Mouse (Mus musculus) neural tube, embryonic 11.5 days (tissue): ENCODE data around the gene Cadm2. TPM values are rescaled to one million over a fixed set of nuclear protein-coding genes. Genes with fewer than 3 reads are reported as not detected.

ENCODE experiments used
- ATAC-seq: fragments of 200-750 bp; cut with Nextera tagmentation; 2 replicates; pipeline ENCODE4 v1.8.0; 2017; ENCODE audit warnings: moderate number of reproducible peaks, mild to moderate bottlenecking, moderate TSS enrichment, moderate library complexity; ENCODE audit not compliant: insufficient read depth, low FRiP score, low TSS enrichment
- DNase-seq: peaks from one replicate; pipeline ENCODE4 v3.0.0-alpha.2; 2015; ENCODE audit warnings: low spot score
- H3K27ac ChIP-seq: fragments of 300-500 bp; sonication (generic); 2 replicates; pipeline ENCODE4 v1.5.1; 2014; ENCODE audit warnings: low read depth, mild to moderate bottlenecking, low read length
- H3K27me3 ChIP-seq: fragments of 300-500 bp; sonication (generic); 2 replicates; pipeline ENCODE4 v1.6.1; 2014; ENCODE audit warnings: mild to moderate bottlenecking, low read length, mixed read lengths; ENCODE audit not compliant: control insufficient read depth, insufficient read depth
- H3K36me3 ChIP-seq: fragments of 300-500 bp; sonication (generic); 2 replicates; pipeline ENCODE4 v1.6.1; 2014; ENCODE audit warnings: mild to moderate bottlenecking, low read length, moderate library complexity, mixed read lengths; ENCODE audit not compliant: control insufficient read depth, insufficient read depth
- H3K4me1 ChIP-seq: fragments of 300-500 bp; sonication (generic); 2 replicates; pipeline ENCODE4 v1.6.1; 2014; ENCODE audit warnings: low read length, mixed read lengths; ENCODE audit not compliant: control insufficient read depth, insufficient read depth
- H3K4me2 ChIP-seq: fragments of 300-500 bp; sonication (generic); 2 replicates; pipeline ENCODE4 v1.6.1; 2014; ENCODE audit warnings: low read depth, mild to moderate bottlenecking, moderate library complexity
- H3K4me3 ChIP-seq: fragments of 300-500 bp; sonication (generic); 2 replicates; pipeline ENCODE4 v1.5.1; 2014; ENCODE audit warnings: low read depth, low read length
- H3K9ac ChIP-seq: fragments of 300-500 bp; sonication (generic); 2 replicates; pipeline ENCODE4 v1.6.1; 2014; ENCODE audit warnings: mild to moderate bottlenecking, low read length
- H3K9me3 ChIP-seq: fragments of 300-500 bp; sonication (generic); 2 replicates; pipeline ENCODE4 v1.6.1; 2016; ENCODE audit warnings: low read length; ENCODE audit not compliant: control insufficient read depth
- WGBS: fragments of 180-500 bp; shearing (Covaris S2); extraction: QIAGEN DNeasy Blood & Tissue Kit; methylation state at CpG from one replicate; pipeline ENCODE4 v1.1.7; 2014; 5-methylcytosine and 5-hydroxymethylcytosine counted together
- polyA plus RNA-seq: library from polyadenylated mRNA; unstranded; fragments of >200 nt; fragmentation: Nextera tagmentation; extraction: Ambion mirVana; gene quantifications from 2 replicates; pipeline ENCODE4 v1.2.1, GENCODE M21; 2014

Cadm2 gene
- polyA plus RNA-seq, 1 experiment from 2014 or later = 5.2 TPM

DNA sequence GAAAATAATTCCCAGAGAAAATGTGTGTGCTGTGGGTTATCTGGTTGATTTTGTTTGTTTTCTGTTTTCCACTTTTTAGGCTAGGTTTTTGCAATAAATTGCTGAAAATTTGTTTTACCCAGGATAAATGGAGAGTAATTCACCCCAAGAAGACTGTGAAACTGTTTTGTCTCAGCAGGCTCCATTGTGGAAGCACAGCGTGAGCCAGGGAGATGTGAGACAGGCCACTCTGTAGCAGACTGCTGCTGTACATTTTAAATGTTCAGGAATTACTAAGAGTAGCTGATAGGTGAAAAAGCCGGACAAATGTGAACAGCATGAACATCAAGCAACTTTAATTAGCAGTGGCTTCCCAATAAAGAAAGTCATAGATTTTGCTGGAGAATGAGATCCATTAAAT is 541.4 kb downstream of the Cadm2 start:
- 0 out of 2 replicates have a peak, but pooled peaks have one; percentile 31 for ATAC-seq

DNA sequence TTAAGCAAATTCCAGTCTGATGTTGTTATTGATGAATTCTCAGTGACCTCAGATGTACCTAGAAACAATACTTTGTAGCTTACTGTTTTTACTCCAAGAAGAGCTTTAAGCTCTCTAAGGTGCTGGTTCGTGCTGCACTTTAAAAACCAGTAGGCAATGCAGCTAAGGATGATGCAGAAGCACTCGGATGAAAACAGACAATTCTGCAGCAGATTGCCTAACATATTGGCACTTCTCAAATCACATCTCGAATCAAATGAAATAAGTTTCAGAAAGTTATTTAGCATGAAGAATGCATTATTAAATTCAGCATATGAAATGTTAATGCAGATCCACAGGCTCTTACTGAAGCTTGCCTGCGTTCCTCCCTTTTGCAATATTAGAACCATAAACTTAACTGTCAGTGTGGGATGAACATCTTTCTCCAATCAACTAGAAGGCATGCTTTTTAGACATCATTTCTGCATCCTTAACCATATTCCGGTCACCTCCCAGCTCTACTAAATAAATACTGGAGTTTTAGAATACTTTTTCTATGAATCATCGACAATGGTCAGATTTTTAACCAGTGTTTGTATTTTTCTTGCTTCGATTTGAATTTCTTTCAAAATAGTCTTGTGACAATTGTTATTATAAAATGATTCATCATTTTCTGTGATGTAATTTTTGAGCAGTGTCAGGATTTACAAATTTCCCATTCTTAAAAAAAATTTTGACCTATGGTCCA is 544.4 kb downstream of the Cadm2 start:
- H3K4me1 ChIP-seq = no peaks in the 10 kb centered on the region
- H3K9me3 ChIP-seq = no peaks in the 10 kb centered on the region
- no peak overlapping the region for H3K4me3 ChIP-seq
- H3K27me3 ChIP-seq = no peaks in the 10 kb centered on the region
- H3K27ac ChIP-seq = no peak overlapping the region
- H3K4me2 ChIP-seq = no peak overlapping the region
- no peaks in the 10 kb centered on the region for H3K36me3 ChIP-seq
- no peak for DNase-seq
- 90% methylated on average over 7 of the region's 7 CpGs for WGBS
- ATAC-seq = no peak
- no peak overlapping the region for H3K9ac ChIP-seq

More for the DNA sequence above, 541.4 kb downstream of the Cadm2 start:
- H3K9me3 ChIP-seq = no peaks in the 10 kb centered on the region
- H3K4me2 ChIP-seq = no peak overlapping the region
- WGBS = 39% methylated on average over 2 of the region's 2 CpGs
- H3K27ac ChIP-seq = no peak overlapping the region
- no peaks in the 10 kb centered on the region for H3K4me1 ChIP-seq
- no peaks in the 10 kb centered on the region for H3K36me3 ChIP-seq
- no peak overlapping the region for H3K9ac ChIP-seq
- no peak overlapping the region for H3K4me3 ChIP-seq
- no peak for DNase-seq
- H3K27me3 ChIP-seq = no peaks in the 10 kb centered on the region

DNA sequence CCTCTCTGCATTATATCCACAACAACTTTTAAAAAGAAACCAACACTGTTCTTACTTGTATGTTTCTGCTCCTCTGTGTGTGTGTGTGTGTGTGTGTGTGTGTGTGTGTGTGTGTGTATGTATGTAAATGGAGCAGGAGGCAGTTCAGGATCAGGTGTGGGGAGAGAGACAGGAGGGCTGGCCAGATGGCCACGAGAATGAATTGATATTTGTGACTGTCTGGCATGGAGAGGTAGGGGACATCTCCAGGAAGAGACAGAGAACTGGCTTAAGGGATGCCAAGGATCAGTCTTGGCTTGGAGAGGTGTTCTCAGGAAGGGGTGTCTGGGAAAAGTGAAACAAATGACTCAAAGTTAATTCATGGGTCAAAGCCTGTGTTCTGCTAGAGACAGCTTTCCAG is 552.2 kb downstream of the Cadm2 start:
- no peak for ATAC-seq
- no peaks in the 10 kb centered on the region for H3K4me1 ChIP-seq
- H3K9me3 ChIP-seq = no peaks in the 10 kb centered on the region
- no peak overlapping the region for H3K4me2 ChIP-seq
- H3K4me3 ChIP-seq = no peak overlapping the region
- no peak overlapping the region for H3K27ac ChIP-seq
- H3K27me3 ChIP-seq = no peaks in the 10 kb centered on the region
- WGBS = 60% methylated on average over 1 of the region's 1 CpGs
- DNase-seq = no peak
- no peak overlapping the region for H3K9ac ChIP-seq
- no peaks in the 10 kb centered on the region for H3K36me3 ChIP-seq

DNA sequence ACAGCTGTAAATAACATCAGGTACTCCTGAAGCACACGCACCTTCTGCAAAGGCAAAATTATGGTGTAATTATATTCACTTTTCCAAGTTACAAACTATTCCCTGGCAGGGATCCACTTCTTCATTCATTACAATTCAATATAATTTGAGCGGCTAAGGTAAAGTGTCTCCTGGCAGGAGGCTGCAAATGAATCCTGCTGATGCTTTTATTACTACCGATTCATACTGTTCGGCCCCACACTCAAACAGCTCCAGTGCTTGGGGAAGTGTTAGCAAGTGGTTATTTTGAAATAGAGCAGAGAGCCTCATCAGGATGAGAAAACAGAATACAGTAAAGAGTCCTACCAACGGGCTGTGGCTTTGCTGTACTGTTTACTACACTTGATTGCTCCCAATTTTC is 589.8 kb downstream of the Cadm2 start:
- Histone ChIP-seq H3K4me3 (no peak overlapping the region), H3K27me3 (no peaks in the 10 kb centered on the region), H3K9me3 (no peaks in the 10 kb centered on the region), H3K4me2 (no peak overlapping the region), H3K9ac (no peak overlapping the region), H3K4me1 (no peaks in the 10 kb centered on the region), H3K27ac (no peak overlapping the region), H3K36me3 (no peaks in the 10 kb centered on the region)
- ATAC-seq (no peak), DNase-seq (no peak)
- 84% methylated on average over 5 of the region's 5 CpGs for WGBS

DNA sequence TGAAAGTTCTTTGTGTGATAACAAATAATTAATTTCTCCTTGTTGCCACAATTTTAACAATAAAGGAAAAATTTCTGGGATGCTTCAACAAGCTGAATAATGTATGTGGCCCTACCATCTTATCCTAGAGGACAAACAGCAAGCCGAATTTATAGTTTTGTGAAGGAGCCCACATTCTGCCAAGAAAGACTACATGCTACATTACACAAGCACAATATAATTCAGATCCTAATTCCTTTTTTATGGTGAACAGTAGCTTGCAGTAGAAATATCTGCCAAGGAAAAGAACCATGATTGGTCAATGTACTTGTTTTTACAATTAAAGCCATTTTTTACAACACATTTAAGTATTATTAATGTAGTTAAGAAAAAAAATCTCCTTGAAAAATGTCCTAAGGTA is 600.9 kb downstream of the Cadm2 start:
- H3K4me3 ChIP-seq = no peak overlapping the region
- no peaks in the 10 kb centered on the region for H3K27me3 ChIP-seq
- DNase-seq (no peak), ATAC-seq (no peak)
- no peak overlapping the region for H3K27ac ChIP-seq
- no peak overlapping the region for H3K9ac ChIP-seq
- 76% methylated on average over 1 of the region's 1 CpGs for WGBS
- H3K4me2 ChIP-seq = no peak overlapping the region
- H3K36me3 ChIP-seq = no peaks in the 10 kb centered on the region
- H3K4me1 ChIP-seq = no peaks in the 10 kb centered on the region
- no peaks in the 10 kb centered on the region for H3K9me3 ChIP-seq

DNA sequence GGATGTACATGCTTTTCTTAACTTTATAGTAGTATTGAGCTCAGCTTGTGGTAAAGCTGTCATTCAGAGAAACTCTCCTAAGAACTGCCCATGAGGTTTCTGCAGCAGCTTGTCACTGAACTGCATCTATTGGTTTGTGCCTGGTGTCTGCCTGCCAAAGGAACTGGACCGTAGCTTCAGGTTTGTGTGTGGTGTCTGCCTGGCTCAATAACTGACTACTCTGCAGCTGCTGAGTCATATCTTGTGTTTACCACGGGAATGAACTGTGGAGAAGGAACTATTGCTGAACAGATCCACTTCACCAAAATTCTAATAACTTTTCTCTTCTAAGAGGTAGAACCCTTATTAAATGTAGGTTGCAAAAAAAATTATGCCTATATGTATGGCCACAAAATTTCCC is 603.0 kb downstream of the Cadm2 start:
- Histone ChIP-seq H3K27me3 (no peaks in the 10 kb centered on the region), H3K4me1 (no peaks in the 10 kb centered on the region), H3K4me3 (no peak overlapping the region), H3K9me3 (no peaks in the 10 kb centered on the region), H3K4me2 (no peak overlapping the region), H3K27ac (no peak overlapping the region), H3K9ac (no peak overlapping the region), H3K36me3 (no peaks in the 10 kb centered on the region)
- 82% methylated on average over 2 of the region's 2 CpGs for WGBS
- DNase-seq (no peak), ATAC-seq (no peak)

DNA sequence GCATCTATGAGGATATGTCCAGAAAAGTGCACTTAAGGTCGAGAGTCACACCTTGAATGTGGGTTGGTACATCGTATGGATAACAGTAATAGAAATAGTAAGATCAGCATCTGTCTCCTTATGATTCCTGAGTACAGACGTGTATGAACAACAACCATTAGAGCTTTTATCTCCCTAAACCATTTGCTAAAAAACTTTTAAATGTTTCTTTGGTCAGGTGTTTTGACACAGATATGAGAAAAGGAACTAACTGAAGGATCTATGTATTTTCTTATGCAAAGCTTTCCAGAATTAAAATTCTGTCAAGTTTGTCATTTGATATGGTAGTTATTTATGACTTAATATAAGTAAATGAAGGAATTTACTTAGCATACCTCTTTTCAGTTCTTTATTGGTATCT is 617.5 kb downstream of the Cadm2 start:
- Histone ChIP-seq H3K9me3 (no peaks in the 10 kb centered on the region), H3K27me3 (no peaks in the 10 kb centered on the region), H3K4me1 (no peaks in the 10 kb centered on the region), H3K9ac (no peak overlapping the region), H3K36me3 (no peaks in the 10 kb centered on the region), H3K4me2 (no peak overlapping the region), H3K27ac (no peak overlapping the region), H3K4me3 (no peak overlapping the region)
- ATAC-seq (no peak), DNase-seq (no peak)
- WGBS = 86% methylated on average over 3 of the region's 3 CpGs

DNA sequence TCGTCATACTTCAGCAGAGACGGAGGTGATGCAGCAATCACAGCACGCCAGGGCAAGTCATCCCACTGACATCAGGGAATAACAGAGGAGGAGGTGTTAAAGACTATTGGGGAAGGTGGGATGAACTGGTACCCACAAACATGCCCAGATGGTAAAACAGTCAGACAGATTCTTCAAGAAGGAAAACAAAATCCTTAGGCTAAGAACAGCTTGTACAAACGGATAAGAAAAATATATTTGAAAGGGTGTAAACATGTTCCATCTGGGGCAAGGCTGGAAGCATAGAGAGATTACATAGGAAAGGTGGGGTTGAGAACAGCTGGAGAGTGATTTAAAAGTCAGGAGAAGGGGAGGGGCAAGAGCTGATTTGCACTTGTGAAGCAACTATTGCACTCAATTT is 619.0 kb downstream of the Cadm2 start:
- H3K9ac ChIP-seq = no peak overlapping the region
- H3K9me3 ChIP-seq = no peaks in the 10 kb centered on the region
- no peak overlapping the region for H3K27ac ChIP-seq
- H3K36me3 ChIP-seq = no peaks in the 10 kb centered on the region
- no peak overlapping the region for H3K4me2 ChIP-seq
- no peak for ATAC-seq
- no peak overlapping the region for H3K4me3 ChIP-seq
- no peaks in the 10 kb centered on the region for H3K4me1 ChIP-seq
- DNase-seq = no peak
- 45% methylated on average over 4 of the region's 4 CpGs for WGBS
- H3K27me3 ChIP-seq = no peaks in the 10 kb centered on the region

DNA sequence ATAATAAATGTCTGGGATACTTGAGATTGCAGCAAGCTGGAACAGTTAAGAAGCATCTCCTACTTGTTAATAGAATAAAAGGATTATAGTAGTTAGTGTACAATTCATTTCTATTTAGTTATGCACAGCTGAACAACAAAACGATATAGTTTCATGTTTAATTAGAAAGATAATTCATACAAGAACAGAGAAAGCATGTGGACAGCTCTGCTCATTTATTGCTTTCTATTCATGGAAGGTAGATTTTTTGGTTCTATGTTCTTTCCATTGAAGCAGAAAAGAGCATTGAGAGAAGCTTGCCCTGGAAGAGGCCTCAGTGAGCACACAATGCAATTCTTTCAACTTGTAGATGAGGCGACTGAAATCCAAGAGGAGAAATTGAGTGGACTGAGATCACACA is 623.2 kb downstream of the Cadm2 start:
- DNase-seq = no peak

More for the DNA sequence above, 623.2 kb downstream of the Cadm2 start:
- Histone ChIP-seq H3K27ac (no peak overlapping the region), H3K4me1 (no peaks in the 10 kb centered on the region), H3K27me3 (no peaks in the 10 kb centered on the region), H3K36me3 (no peaks in the 10 kb centered on the region), H3K4me3 (no peak overlapping the region), H3K4me2 (no peak overlapping the region), H3K9ac (no peak overlapping the region), H3K9me3 (no peaks in the 10 kb centered on the region)
- no peak for ATAC-seq
- WGBS = 69% methylated on average over 2 of the region's 2 CpGs
